Mouse (Mus musculus): Measurements from ENCODE around the gene Col9a2. TPM values are rescaled to one million over a fixed set of nuclear protein-coding genes. Genes with fewer than 3 reads are reported as not detected.

Col9a2 gene
- polyA plus RNA-seq, 2 experiments = 1.1 to 1.9 TPM

DNA sequence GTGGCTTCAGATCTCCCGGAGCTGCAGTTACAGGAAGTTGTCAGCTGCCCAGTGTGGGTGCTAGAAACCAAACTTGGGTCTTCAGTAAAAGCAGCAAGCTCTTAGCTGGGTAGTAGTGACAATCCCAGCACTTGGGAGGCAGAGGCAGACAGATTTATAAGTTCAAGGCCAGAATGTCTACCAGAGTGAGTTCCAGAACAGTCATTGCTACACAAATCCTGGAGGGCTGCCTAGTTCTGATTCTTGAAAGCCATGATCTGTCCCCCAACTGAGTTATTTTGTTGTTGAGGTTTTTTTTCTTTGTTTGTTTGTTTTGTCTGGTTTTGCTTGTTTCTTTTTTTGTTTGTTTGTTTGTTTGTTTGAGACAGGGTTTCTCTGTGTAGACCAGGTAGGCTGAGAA, 11.0 kb upstream of the Col9a2 start:
- Histone ChIP-seq H3K27ac (no peak overlapping the region), H3K9ac (replicated peaks) (no peak overlapping the region), H3K4me2 (ENCODE audit: low read depth) (no peak overlapping the region), H3K27me3 (ENCODE audit: control insufficient read depth, insufficient read depth, low read length) (no peaks in the 10 kb centered on the region), H3K9me3 (ENCODE audit: control insufficient read depth, low read length) (no peaks in the 10 kb centered on the region), H3K36me3 (replicated peaks; ENCODE audit: control insufficient read depth, insufficient read depth, low read depth) (no peaks in the 10 kb centered on the region), H3K4me1 (replicated peaks; ENCODE audit: control insufficient read depth in 2 of 2, insufficient read depth in 2 of 2, low read length in 1 of 2) (peaks cover 4 to 16% of the 10 kb centered on the region in 2 experiments; a peak in 2 of 4 replicates), H3K4me3 (ENCODE audit: insufficient read depth in 1 of 2, low read depth in 2 of 2, low read length in 2 of 2) (no peak overlapping the region)
- 33% methylated on average over 1 of the region's 1 CpGs for WGBS (ENCODE audit: insufficient replicate concordance)
- TF ChIP-seq EP300 (IDR thresholded peaks at IDR 0.05; ENCODE audit: low read depth) (no peak), CTCF (IDR thresholded peaks at IDR 0.05; ENCODE audit: low read depth) (no peak)
- DNase-seq (ENCODE audit: low read depth in 3 of 3, low spot score in 3 of 3) = no peak
- ATAC-seq (ENCODE audit: insufficient read depth) = no peak

DNA sequence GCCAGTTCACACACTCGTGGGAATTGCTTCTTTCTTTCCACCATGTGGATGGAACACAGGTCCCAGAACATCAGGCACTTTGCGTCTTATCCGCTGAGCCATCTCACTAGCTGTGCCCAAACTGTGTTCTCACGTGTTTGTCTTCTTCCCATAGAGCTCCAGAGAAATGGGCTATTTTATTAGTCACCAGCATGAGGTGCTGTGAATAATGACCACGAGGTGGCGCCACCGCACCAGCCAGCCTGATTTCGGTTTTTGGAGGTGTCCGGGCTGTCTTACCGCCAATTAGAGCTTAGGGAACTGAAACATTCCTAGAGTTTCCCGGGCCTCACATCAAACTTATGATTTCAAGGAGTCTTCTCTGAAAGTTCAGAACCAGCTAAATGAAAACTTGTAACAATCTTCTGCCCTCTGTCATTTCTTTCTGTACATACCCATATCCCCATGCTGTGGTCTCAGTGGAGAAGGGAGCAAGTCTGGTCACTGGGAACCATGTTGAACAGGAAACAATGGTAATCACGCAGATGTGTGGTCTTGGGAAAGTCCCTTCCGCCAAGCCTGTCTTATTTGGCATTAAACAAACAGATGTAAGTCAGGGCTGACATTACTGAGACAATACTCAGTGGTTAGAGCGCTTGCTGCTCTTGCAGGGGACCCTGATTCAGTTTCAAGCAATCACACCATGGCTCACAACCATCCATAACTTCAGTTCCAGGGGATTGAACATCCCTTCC, 10.4 kb upstream of the Col9a2 start:
- Histone ChIP-seq H3K9ac (replicated peaks) (no peak overlapping the region), H3K4me3 (ENCODE audit: insufficient read depth in 1 of 2, low read depth in 2 of 2, low read length in 2 of 2) (no peak overlapping the region), H3K36me3 (replicated peaks; ENCODE audit: control insufficient read depth, insufficient read depth, low read depth) (no peaks in the 10 kb centered on the region), H3K4me2 (ENCODE audit: low read depth) (no peak overlapping the region), H3K27ac (no peak overlapping the region), H3K27me3 (ENCODE audit: control insufficient read depth, insufficient read depth, low read length) (no peaks in the 10 kb centered on the region), H3K9me3 (ENCODE audit: control insufficient read depth, low read length) (no peaks in the 10 kb centered on the region), H3K4me1 (replicated peaks; ENCODE audit: control insufficient read depth in 2 of 2, insufficient read depth in 2 of 2, low read length in 1 of 2) (peaks cover 4 to 11% of the 10 kb centered on the region in 2 experiments; a peak in 2 of 4 replicates)
- ATAC-seq (ENCODE audit: insufficient read depth) (0 out of 2 replicates have a peak, but pooled peaks have one; percentile 22), DNase-seq (ENCODE audit: low read depth in 3 of 3, low spot score in 3 of 3) (no peak)
- peak; percentile 94 for TF ChIP-seq CTCF (IDR thresholded peaks at IDR 0.05; ENCODE audit: low read depth)
- TF ChIP-seq EP300 (IDR thresholded peaks at IDR 0.05; ENCODE audit: low read depth) = no peak
- 33% methylated on average over 14 of the region's 14 CpGs for WGBS (ENCODE audit: insufficient replicate concordance)

DNA sequence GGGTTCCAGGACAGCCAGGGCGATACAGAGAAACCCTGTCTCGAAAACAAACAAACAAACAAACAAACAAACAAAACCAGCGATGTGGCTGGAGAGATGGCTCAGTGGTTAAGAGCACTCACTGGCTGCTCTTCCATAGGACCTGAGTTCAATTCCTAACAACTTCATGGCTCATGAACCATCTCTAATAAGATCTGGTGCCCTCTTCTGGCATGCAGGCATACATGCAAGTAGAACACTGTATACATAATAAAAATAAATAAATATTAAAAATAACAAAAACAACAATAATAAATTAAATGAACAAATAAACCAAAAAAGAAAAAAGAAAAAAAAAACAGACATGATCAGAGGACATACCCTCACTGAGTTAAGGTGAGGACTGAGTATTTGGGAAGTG, 9.6 kb upstream of the Col9a2 start:
- Histone ChIP-seq H3K9ac (replicated peaks) (no peak overlapping the region), H3K4me3 (ENCODE audit: insufficient read depth in 1 of 2, low read depth in 2 of 2, low read length in 2 of 2) (no peak overlapping the region), H3K4me2 (ENCODE audit: low read depth) (no peak overlapping the region), H3K27me3 (ENCODE audit: control insufficient read depth, insufficient read depth, low read length) (no peaks in the 10 kb centered on the region), H3K9me3 (ENCODE audit: control insufficient read depth, low read length) (no peaks in the 10 kb centered on the region), H3K4me1 (replicated peaks; ENCODE audit: control insufficient read depth in 2 of 2, insufficient read depth in 2 of 2, low read length in 1 of 2) (peaks cover 4 to 7% of the 10 kb centered on the region in 2 experiments; a peak in 2 of 4 replicates), H3K36me3 (replicated peaks; ENCODE audit: control insufficient read depth, insufficient read depth, low read depth) (no peaks in the 10 kb centered on the region), H3K27ac (no peak overlapping the region)
- TF ChIP-seq EP300 (IDR thresholded peaks at IDR 0.05; ENCODE audit: low read depth) (no peak), CTCF (IDR thresholded peaks at IDR 0.05; ENCODE audit: low read depth) (peak; percentile 37)
- WGBS (ENCODE audit: insufficient replicate concordance) = 56% methylated on average over 3 of the region's 3 CpGs
- no peak for ATAC-seq (ENCODE audit: insufficient read depth)
- DNase-seq (ENCODE audit: low read depth in 3 of 3, low spot score in 3 of 3) = no peak

DNA sequence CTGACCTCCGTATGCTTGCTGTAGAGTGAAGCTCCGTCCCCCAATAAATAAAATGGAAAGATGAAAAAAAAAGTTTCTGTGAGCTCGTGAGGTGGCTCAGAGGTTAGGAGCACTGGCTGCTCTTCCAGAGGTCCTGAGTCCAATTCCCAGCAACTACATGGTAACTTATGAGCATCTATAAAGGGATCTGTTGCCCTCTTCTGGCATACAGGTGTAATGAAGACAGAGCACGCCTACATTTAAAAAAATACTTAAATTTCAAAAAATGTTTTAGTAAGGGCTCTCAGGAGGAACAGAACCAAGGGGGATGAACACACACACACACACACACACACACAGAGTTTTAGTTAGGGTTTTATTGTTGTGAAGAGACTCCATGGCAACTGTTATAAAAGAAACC, 7.7 kb upstream of the Col9a2 start:
- H3K4me3 ChIP-seq (ENCODE audit: insufficient read depth in 1 of 2, low read depth in 2 of 2, low read length in 2 of 2) = no peak overlapping the region
- DNase-seq (ENCODE audit: low read depth in 3 of 3, low spot score in 3 of 3) (no peak), ATAC-seq (ENCODE audit: insufficient read depth) (no peak)
- H3K4me2 ChIP-seq (ENCODE audit: low read depth) = no peak overlapping the region
- no peak overlapping the region for H3K27ac ChIP-seq
- no peaks in the 10 kb centered on the region for H3K4me1 ChIP-seq (replicated peaks; ENCODE audit: control insufficient read depth in 2 of 2, insufficient read depth in 2 of 2, low read length in 1 of 2)
- no peaks in the 10 kb centered on the region for H3K9me3 ChIP-seq (ENCODE audit: control insufficient read depth, low read length)
- TF ChIP-seq CTCF (IDR thresholded peaks at IDR 0.05; ENCODE audit: low read depth) = peak; percentile 45
- no peak for TF ChIP-seq EP300 (IDR thresholded peaks at IDR 0.05; ENCODE audit: low read depth)
- no peaks in the 10 kb centered on the region for H3K36me3 ChIP-seq (replicated peaks; ENCODE audit: control insufficient read depth, insufficient read depth, low read depth)
- 49% methylated on average over 4 of the region's 4 CpGs for WGBS (ENCODE audit: insufficient replicate concordance)
- H3K27me3 ChIP-seq (ENCODE audit: control insufficient read depth, insufficient read depth, low read length) = no peaks in the 10 kb centered on the region
- no peak overlapping the region for H3K9ac ChIP-seq (replicated peaks)

DNA sequence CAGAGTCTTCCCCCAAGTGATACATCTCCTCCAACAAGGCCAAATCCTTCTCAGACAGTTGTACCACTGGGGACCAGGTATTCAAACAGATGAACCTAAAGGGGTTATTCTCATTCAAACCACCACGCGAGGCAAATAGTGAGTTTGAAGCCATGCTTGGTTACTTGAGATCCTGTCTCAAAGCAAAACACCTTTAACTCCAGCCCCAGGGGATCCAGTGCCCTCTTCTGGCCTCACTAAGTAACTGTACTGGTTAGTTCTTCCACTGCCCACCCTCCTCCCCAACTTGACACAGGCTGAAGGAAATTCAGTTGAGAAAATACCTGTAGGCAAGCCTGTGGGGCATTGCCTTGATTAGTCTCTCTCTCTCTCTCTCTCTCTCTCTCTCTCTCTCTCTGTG, 6.2 kb upstream of the Col9a2 start:
- DNase-seq (ENCODE audit: low read depth in 3 of 3, low spot score in 3 of 3) = no peak
- 65% methylated on average over 2 of the region's 2 CpGs for WGBS (ENCODE audit: insufficient replicate concordance)
- H3K9ac ChIP-seq (replicated peaks) = no peak overlapping the region
- H3K27me3 ChIP-seq (ENCODE audit: control insufficient read depth, insufficient read depth, low read length) = no peaks in the 10 kb centered on the region; the same call in 1 of the 2 replicates
- no peak overlapping the region for H3K4me3 ChIP-seq (ENCODE audit: insufficient read depth in 1 of 2, low read depth in 2 of 2, low read length in 2 of 2)
- ATAC-seq (ENCODE audit: insufficient read depth) = no peak
- H3K4me1 ChIP-seq (replicated peaks; ENCODE audit: control insufficient read depth in 2 of 2, insufficient read depth in 2 of 2, low read length in 1 of 2) = no peaks in the 10 kb centered on the region
- H3K27ac ChIP-seq = no peak overlapping the region
- no peaks in the 10 kb centered on the region for H3K9me3 ChIP-seq (ENCODE audit: control insufficient read depth, low read length)
- H3K4me2 ChIP-seq (ENCODE audit: low read depth) = no peak overlapping the region
- TF ChIP-seq CTCF (IDR thresholded peaks at IDR 0.05; ENCODE audit: low read depth) = peak; percentile 46
- no peak for TF ChIP-seq EP300 (IDR thresholded peaks at IDR 0.05; ENCODE audit: low read depth)
- no peaks in the 10 kb centered on the region for H3K36me3 ChIP-seq (replicated peaks; ENCODE audit: control insufficient read depth, insufficient read depth, low read depth)
